Mouse (Mus musculus): ENCODE measurements around the gene Vdr. TPM values are rescaled to one million over a fixed set of nuclear protein-coding genes. Genes with fewer than 3 reads are reported as not detected.
"Not testable (repeated sequence)": the region's sequence is repeated elsewhere in the genome, so short reads cannot be mapped to it uniquely, and the experiment has no call there.

Gene Vdr
- total and polyA plus RNA-seq, 3 experiments = 1.1 to 2.3 (median 2.0) TPM

- DNase-seq = no peak
- Histone ChIP-seq H3K27ac (no peak overlapping the region), H3K9ac (ENCODE audit: low read depth, low read length) (no peak overlapping the region), H3K79me2 (replicated peaks; ENCODE audit: control insufficient read depth, insufficient read depth, low read length) (no peaks in the 10 kb centered on the region), H3K4me1 (ENCODE audit: control insufficient read depth, insufficient read depth, low read length) (peaks cover 3% of the 10 kb centered on the region), H3K36me3 (ENCODE audit: control insufficient read depth, insufficient read depth, low read length) (no peaks in the 10 kb centered on the region), H3K27me3 (ENCODE audit: control insufficient read depth, insufficient read depth, low read length) (no peaks in the 10 kb centered on the region), H3K4me3 (no peak overlapping the region)
- 81% methylated on average over 9 of the region's 9 CpGs for WGBS
- TF ChIP-seq EP300 (IDR thresholded peaks at IDR 0.05; ENCODE audit: insufficient read depth, low read depth, low read length) = no peak
- no peak for TF ChIP-seq CTCF (IDR thresholded peaks at IDR 0.05)
- no peak for TF ChIP-seq POLR2A (IDR thresholded peaks at IDR 0.05; ENCODE audit: insufficient read depth, low read depth, low read length)
- intact Hi-C loops (cut with DNase I) = loop anchor here (5.0 kb wide), 1 partner anchor 79 kb away; no protein-coding TSS in a partner anchor
Observed at GRCm38 (mm10) chr15:97873717-97874116, 36.7 kb downstream of the Vdr start.

- no peaks in the 10 kb centered on the region for H3K27me3 ChIP-seq (ENCODE audit: control insufficient read depth, insufficient read depth, low read length)
- no peaks in the 10 kb centered on the region for H3K36me3 ChIP-seq (ENCODE audit: control insufficient read depth, insufficient read depth, low read length)
- no peaks in the 10 kb centered on the region for H3K79me2 ChIP-seq (replicated peaks; ENCODE audit: control insufficient read depth, insufficient read depth, low read length)
- WGBS = 97% methylated on average over 8 of the region's 8 CpGs
- H3K27ac ChIP-seq = no peak overlapping the region
- DNase-seq = no peak
- intact Hi-C loops (cut with DNase I) = loop anchor here (5.0 kb wide), 1 partner anchor 80 kb away; no protein-coding TSS in a partner anchor
- H3K4me3 ChIP-seq = no peak overlapping the region
- no peak overlapping the region for H3K9ac ChIP-seq (ENCODE audit: low read depth, low read length)
- H3K4me1 ChIP-seq (ENCODE audit: control insufficient read depth, insufficient read depth, low read length) = peaks cover 3% of the 10 kb centered on the region
- no peak for TF ChIP-seq CTCF (IDR thresholded peaks at IDR 0.05)
- no peak for TF ChIP-seq EP300 (IDR thresholded peaks at IDR 0.05; ENCODE audit: insufficient read depth, low read depth, low read length)
- no peak for TF ChIP-seq POLR2A (IDR thresholded peaks at IDR 0.05; ENCODE audit: insufficient read depth, low read depth, low read length)
Observed at GRCm38 (mm10) chr15:97872161-97872560, 38.3 kb downstream of the Vdr start.

- intact Hi-C loops (cut with DNase I) = loop anchor here (5.0 kb wide), 1 partner anchor 81 kb away; no protein-coding TSS in a partner anchor
Observed at GRCm38 (mm10) chr15:97871055-97872030, 39.1 kb downstream of the Vdr start.

GRCm38 (mm10) chr15:97870116-97870515, 40.3 kb downstream of the Vdr start:
- intact Hi-C loops (cut with DNase I) = loop anchor here (5.0 kb wide), 1 partner anchor 82 kb away; no protein-coding TSS in a partner anchor
- not testable (repeated sequence) for H3K4me1 ChIP-seq (ENCODE audit: control insufficient read depth, insufficient read depth, low read length); H3K36me3 ChIP-seq (ENCODE audit: control insufficient read depth, insufficient read depth, low read length); H3K4me3 ChIP-seq; DNase-seq; H3K79me2 ChIP-seq (replicated peaks; ENCODE audit: control insufficient read depth, insufficient read depth, low read length); H3K9ac ChIP-seq (ENCODE audit: low read depth, low read length); H3K27me3 ChIP-seq (ENCODE audit: control insufficient read depth, insufficient read depth, low read length); H3K27ac ChIP-seq
- TF ChIP-seq CTCF (IDR thresholded peaks at IDR 0.05) = peak; percentile 54
- WGBS = 77% methylated on average over 4 of the region's 4 CpGs

More at GRCm38 (mm10) chr15:97871055-97872030, 39.1 kb downstream of the Vdr start:
- TF ChIP-seq POLR2A (IDR thresholded peaks at IDR 0.05; ENCODE audit: insufficient read depth, low read depth, low read length) = no peak
- TF ChIP-seq CTCF (IDR thresholded peaks at IDR 0.05) = no peak
- TF ChIP-seq EP300 (IDR thresholded peaks at IDR 0.05; ENCODE audit: insufficient read depth, low read depth, low read length) = no peak
- H3K9ac ChIP-seq (ENCODE audit: low read depth, low read length) = no peak overlapping the region
- peaks cover 3% of the 10 kb centered on the region for H3K4me1 ChIP-seq (ENCODE audit: control insufficient read depth, insufficient read depth, low read length)
- H3K27ac ChIP-seq = no peak overlapping the region
- DNase-seq = no peak
- no peaks in the 10 kb centered on the region for H3K27me3 ChIP-seq (ENCODE audit: control insufficient read depth, insufficient read depth, low read length)
- no peak overlapping the region for H3K4me3 ChIP-seq
- 60% methylated on average over 19 of the region's 19 CpGs for WGBS
- no peaks in the 10 kb centered on the region for H3K36me3 ChIP-seq (ENCODE audit: control insufficient read depth, insufficient read depth, low read length)
- no peaks in the 10 kb centered on the region for H3K79me2 ChIP-seq (replicated peaks; ENCODE audit: control insufficient read depth, insufficient read depth, low read length)

GRCm38 (mm10) chr15:97868985-97869384, 41.4 kb downstream of the Vdr start:
- intact Hi-C loops (cut with DNase I) = no loop called here
- Histone ChIP-seq H3K4me3 (no peak overlapping the region), H3K79me2 (replicated peaks; ENCODE audit: control insufficient read depth, insufficient read depth, low read length) (no peaks in the 10 kb centered on the region), H3K27me3 (ENCODE audit: control insufficient read depth, insufficient read depth, low read length) (no peaks in the 10 kb centered on the region), H3K9ac (ENCODE audit: low read depth, low read length) (no peak overlapping the region), H3K4me1 (ENCODE audit: control insufficient read depth, insufficient read depth, low read length) (peaks cover 5% of the 10 kb centered on the region), H3K36me3 (ENCODE audit: control insufficient read depth, insufficient read depth, low read length) (no peaks in the 10 kb centered on the region), H3K27ac (no peak overlapping the region)
- TF ChIP-seq POLR2A (IDR thresholded peaks at IDR 0.05; ENCODE audit: insufficient read depth, low read depth, low read length) (no peak), CTCF (IDR thresholded peaks at IDR 0.05) (no peak), EP300 (IDR thresholded peaks at IDR 0.05; ENCODE audit: insufficient read depth, low read depth, low read length) (no peak)
- WGBS = 86% methylated on average over 6 of the region's 6 CpGs
- DNase-seq = no peak

GRCm38 (mm10) chr15:97865988-97866387, 44.4 kb downstream of the Vdr start:
- H3K9ac ChIP-seq (ENCODE audit: low read depth, low read length) = no peak overlapping the region
- WGBS = 97% methylated on average over 2 of the region's 2 CpGs
- no peaks in the 10 kb centered on the region for H3K79me2 ChIP-seq (replicated peaks; ENCODE audit: control insufficient read depth, insufficient read depth, low read length)
- H3K27ac ChIP-seq = no peak overlapping the region
- H3K4me1 ChIP-seq (ENCODE audit: control insufficient read depth, insufficient read depth, low read length) = peaks cover 2% of the 10 kb centered on the region
- no peaks in the 10 kb centered on the region for H3K36me3 ChIP-seq (ENCODE audit: control insufficient read depth, insufficient read depth, low read length)
- H3K27me3 ChIP-seq (ENCODE audit: control insufficient read depth, insufficient read depth, low read length) = no peaks in the 10 kb centered on the region
- peak; percentile 36 for TF ChIP-seq CTCF (IDR thresholded peaks at IDR 0.05)
- TF ChIP-seq EP300 (IDR thresholded peaks at IDR 0.05; ENCODE audit: insufficient read depth, low read depth, low read length) = no peak
- H3K4me3 ChIP-seq = no peak overlapping the region
- intact Hi-C loops (cut with DNase I) = no loop called here
- DNase-seq = no peak

Measured in heart, adult 2 months (tissue).